Mouse (Mus musculus) c-Kit-positive CD71-negative TER-119-negative erythroid progenitor cells, embryonic 14.5 days (primary cell): ENCODE measurements around the gene Naglu.

ENCODE experiments used
- DNase-seq: peaks from one replicate; pipeline ENCODE4 v3.0.0-alpha.2; 2013; ENCODE audit warnings: low read depth

Naglu gene

DNA sequence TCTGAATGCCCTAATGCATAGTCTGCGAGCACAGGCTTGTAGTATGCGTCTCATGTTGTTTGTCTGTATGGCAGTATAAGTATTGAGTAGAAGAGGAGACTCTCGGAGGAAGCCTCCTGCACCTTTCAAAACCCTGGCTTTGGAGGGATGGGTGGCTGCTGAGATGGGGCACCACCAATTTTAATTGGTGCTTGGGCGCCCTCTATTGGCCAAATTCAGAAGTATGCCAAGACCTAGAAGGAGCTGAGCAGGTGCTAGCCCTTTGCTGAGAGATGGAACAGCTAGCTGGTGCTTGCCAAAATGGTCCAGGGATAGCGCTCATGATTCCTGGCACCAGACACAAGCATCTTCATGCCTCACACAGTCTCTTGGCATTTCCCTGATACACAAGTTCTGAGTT lies 12.0 kb upstream of the Naglu start:
- DNase-seq, result peak; percentile 77

DNA sequence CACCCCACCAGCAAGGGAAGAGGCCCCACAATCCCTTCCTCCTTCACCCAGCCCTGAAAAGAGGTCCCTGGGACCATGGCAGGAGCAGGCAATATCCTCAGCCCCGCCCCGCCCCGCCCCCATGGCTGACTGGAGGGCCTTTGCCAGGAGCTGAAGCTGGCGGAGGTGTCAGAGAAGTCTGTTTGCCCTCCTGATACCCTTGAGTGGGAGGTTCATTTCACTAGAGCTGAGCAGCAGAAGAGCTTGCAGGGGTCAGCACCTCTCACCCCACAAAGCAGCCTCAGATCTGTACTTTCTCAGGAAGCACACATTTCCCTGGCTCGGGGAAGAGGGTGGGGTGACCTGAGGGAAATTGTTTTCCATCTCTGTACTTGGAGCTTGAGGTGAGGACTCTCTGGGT lies 11.1 kb upstream of the Naglu start:
- DNase-seq, result no peak

DNA sequence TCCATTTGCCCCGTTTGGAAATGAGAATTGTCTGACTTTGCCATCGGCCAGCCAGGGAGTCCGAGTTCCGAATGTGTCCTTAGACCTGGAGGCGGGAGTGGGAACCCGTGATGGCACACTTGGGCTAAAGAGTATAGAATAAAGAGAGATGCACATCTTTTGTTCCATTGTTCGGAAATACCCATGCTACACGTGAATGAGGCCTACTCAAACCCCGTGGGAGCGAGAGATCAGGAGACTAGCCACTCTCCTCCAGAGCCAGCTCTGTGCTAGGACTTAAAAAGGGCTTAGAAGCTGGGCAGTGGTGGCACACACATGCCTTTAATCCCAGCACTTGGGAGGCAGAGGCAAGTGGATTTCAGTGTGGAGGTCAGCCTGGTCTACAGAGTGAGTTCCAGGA lies 10.3 kb upstream of the Naglu start:
- no peak for DNase-seq

GRCm38 (mm10) chr11:101060126-101060525 lies 9.7 kb upstream of the Naglu start:
- no peak for DNase-seq

DNA sequence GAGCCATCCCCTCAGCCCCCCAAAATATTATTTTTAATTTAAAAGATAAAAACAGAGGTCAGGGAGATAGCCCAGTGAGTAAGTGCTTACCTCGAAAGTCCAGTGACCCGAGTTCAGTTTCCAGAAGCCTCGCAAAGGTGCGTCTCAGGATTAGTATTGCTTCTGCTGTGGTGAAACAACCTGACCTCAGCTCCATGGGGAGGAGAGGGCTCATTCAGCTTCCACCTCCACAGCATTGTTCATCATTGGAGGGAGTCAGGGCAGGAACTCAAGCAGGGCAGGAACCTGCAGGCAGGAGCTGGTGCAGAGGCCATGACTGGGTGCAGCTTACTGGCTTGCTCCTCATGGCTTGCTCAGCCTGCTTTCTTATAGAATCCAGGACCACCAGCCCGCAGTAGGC lies 8.8 kb upstream of the Naglu start:
- no peak for DNase-seq

DNA sequence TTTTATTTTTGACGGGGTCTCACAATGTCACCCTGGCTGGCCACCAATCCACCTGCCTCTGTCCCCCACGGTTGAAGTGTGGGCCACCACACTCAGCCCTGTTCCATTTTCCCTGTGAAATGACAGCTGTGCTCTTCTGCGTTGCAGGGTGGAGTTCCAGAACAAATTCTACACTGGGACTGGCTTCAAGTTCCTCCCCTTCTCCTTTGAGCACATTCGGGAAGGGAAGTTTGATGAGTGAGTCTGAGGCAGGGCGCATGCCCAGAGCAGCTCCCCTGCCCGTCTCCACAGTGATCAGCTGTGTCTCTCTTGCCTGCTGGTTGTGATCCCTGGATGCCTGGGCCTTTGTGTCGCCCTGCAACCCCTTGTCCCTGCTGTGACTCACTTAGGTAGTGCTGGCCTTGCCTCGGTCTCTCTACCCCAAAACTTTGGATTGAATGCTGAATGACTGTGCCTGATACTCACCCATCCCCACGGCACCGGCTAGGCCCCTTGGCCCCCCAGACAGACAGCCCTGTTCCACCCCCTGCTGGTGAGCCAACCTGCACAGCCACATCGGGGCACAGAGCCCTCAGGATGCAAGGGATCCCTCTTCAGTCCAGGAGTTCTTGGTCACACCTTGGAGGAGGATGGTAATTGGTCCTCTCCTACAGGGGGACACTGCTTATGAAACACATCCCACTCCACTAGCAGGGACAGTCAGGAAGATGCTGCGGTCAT lies 7.5 kb upstream of the Naglu start:
- DNase-seq, result no peak

GRCm38 (mm10) chr11:101062971-101063675 lies 6.7 kb upstream of the Naglu start:
- DNase-seq, result no peak

GRCm38 (mm10) chr11:101063676-101064327 lies 6.0 kb upstream of the Naglu start:
- DNase-seq, result peak; percentile 69

GRCm38 (mm10) chr11:101064462-101064861 lies 5.3 kb upstream of the Naglu start:
- DNase-seq, result no peak

GRCm38 (mm10) chr11:101065002-101065401 lies 4.8 kb upstream of the Naglu start:
- DNase-seq, result no peak

GRCm38 (mm10) chr11:101066549-101067412 lies 3.0 kb upstream of the Naglu start:
- DNase-seq, result peak; percentile 72

DNA sequence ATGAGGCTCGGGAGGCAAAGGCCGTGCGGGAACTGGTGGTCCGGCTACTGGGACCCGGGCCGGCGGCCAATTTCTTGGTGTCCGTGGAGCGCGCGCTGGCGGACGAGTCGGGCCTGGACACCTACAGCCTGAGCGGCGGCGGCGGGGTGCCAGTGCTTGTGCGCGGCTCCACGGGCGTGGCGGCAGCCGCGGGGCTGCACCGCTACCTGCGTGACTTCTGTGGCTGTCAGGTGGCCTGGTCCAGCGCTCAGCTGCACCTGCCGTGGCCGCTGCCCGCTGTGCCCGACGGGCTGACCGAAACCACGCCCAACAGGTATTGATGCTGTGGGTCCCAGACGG lies 346 bp downstream of the Naglu start:
- no peak for DNase-seq

DNA sequence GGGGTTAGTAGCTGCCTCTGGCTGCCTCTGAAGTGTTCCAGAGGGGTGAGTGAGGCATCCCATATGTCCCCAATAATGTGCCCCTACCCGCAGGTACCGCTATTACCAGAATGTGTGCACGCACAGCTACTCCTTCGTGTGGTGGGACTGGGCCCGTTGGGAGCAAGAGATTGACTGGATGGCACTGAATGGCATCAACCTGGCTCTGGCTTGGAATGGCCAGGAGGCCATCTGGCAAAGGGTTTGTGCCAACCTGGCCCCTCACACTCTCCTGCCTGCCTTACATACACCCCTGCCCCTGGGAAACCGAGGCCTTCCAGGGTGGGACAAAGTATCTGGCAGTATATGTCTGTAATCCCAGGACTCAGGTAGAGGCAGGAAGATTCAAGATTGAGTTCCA lies 1.2 kb downstream of the Naglu start:
- no peak for DNase-seq

DNA sequence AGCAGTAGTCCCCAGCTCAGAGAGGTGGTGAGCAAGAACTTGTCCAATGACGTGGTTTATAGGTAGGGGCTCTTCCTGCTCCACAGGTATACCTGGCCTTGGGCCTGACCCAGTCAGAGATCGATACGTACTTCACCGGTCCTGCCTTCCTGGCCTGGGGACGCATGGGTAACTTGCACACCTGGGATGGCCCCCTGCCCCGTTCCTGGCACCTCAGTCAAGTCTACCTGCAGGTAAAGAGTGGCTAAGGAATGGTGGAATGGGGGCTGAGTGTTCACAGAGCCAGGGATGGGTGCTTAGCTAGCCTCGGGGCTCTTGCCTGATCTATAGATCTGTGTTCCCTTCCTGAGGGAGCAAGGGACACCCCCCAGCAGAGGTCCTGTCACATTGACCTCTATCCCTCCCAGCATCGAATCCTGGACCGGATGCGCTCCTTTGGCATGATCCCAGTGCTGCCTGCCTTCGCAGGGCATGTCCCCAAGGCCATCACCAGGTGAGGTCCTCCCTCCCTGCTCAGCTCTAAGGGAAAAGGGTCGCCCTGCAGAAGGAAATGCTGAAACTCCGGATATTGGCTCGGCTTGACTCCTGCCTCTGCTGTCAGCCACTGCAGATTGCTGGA lies 2.1 kb downstream of the Naglu start:
- no peak for DNase-seq

GRCm38 (mm10) chr11:101078121-101078520 lies 8.3 kb downstream of the Naglu start, which contains the start of gene Hsd17b1:
Gene Hsd17b1, plus strand, starts transcription at chr11:101078411.
- DNase-seq, result no peak

DNA sequence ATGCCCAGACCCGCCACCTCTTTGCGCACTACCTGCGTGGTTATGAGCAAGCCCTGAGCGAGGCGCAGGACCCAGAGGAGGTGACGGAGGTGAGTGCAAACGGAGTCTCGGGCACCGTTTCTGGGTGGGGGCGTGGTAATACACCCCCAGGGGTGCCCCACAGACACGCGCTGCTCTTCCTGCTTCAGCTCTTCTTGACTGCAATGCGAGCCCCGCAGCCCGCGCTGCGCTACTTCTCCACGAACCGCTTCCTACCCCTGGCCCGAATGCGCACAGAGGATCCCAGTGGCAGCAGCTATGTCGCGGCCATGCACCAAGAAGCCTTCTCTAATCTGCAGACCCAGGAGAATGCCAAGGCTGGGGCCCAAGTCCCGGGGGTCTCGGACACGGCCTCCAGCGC lies 9.9 kb downstream of the Naglu start:
- DNase-seq, result no peak

- no peak for DNase-seq
Measured at GRCm38 (mm10) chr11:101080421-101080820, 10.6 kb downstream of the Naglu start.

DNA sequence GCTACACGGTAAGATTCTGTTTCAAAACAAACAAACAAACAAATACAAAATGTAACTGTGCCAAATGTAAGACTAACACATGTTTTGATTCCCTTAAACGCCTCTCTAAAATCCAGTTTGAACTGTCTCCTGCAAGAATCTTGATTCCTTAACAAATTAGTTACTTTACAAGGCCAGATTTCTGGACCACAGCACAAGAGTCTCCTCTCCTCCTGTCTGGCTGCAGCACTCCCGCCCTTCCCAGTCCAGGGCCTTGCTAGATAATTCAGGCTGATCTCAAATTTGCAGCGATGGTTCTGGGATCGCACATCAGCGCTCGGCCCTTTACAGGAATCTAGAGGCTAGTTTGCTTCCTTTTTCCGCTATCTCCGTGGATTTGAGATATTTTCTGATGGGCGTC lies 11.8 kb downstream of the Naglu start:
- DNase-seq, result no peak

DNA sequence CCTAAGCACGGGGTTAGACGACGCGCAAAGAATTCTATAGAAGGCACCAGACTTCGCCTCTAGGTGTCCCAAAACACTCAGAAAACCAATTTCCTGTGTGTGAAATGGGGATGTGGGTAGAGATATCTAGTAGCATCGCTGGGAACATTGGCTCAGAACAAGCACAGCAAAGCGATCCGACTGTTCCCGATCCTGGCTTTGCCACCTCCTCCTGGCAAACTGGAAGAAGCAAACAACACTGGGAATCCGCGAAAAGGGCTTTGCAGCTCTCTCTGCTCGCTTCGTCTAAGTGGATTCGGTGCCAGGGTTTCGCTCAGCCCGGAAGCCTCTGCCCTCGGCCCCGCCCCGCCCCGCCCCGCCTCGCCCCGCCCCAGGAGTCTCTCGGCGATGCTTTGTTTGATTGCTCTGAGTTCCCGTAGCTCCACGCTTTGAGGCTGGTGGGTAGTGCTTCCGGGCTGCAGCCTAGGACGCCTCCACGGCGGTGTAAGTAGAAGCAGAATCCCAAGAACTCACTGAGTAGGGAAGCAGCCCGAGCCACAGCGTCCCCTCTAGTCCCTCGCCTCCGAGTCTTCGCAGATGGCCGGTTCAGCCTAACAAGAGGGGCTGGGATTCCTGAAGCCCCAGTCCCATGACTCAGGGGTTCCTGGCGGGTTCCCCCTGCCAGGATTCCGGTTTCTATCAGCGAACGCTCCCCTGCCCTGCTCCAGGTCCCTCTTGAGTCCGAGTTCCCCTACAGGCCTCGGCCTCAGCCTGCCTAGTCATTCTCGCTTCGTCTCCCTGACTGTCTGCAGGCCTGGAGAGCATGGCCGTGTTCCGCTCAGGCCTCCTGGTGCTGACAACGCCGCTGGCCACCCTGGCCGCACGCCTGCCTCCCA lies 12.6 kb downstream of the Naglu start, which contains the start of gene Coasy:
Gene Coasy, plus strand, starts transcription at position 358 of the 875 bp plus-strand sequence.
- DNase-seq, result peak; percentile 82

GRCm38 (mm10) chr11:101083083-101083697 lies 13.4 kb downstream of the Naglu start:
- DNase-seq, result no peak
